In the genomic region with DNA sequence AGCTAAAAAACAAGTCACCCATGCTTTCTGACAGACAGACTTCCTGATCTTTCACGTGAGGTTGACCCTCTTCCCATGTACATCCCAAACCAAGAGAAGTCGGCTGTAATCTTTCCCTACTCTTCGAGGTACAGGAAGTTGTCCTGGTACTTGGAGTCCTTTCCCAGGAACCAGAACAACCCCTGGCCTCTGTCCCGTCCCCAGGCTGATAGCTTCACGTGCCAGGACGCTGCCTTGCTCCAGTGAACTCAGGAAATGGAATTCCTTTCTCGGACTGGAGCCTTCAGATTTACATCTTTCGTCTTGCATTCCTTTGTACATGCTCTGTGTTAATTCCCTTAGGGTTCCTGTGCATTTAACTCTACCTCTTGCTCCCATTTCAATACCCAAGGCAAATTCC, we compare ENCODE assay signal across 12 mouse cellular contexts.
DNase-seq lines count a peak whose midpoint lies in the region; ATAC-seq and TF ChIP-seq lines count a peak whose summit lies in the region.
"Had no signal": no experiment of that assay in that cellular context is flagged by ENCODE, and none has a peak within 500 bp of the region (broad histone marks: within the 10 kb centered on the region; RNA-seq: fewer than 3 reads in every experiment).

No protein-coding gene starts in this region.

- H3K36me3 ChIP-seq in embryonic facial prominence, embryonic 11.5 days (replicated peaks; ENCODE audit: control insufficient read depth, insufficient read depth, low read depth, low read length) = no peaks in the 10 kb centered on the region
- H3K36me3 ChIP-seq in kidney, adult 2 months (ENCODE audit: control insufficient read depth, insufficient read depth, low read length) = no peaks in the 10 kb centered on the region
- H3K36me3 ChIP-seq in thymus, adult 2 months (ENCODE audit: control insufficient read depth, insufficient read depth, low read length) = no peaks in the 10 kb centered on the region
- H3K36me3 ChIP-seq in forebrain, embryonic 14.5 days (ENCODE audit: control insufficient read depth, insufficient read depth, low read length) = no peaks in the 10 kb centered on the region
- H3K36me3 ChIP-seq: hindbrain, embryonic 12.5 days; limb, embryonic 13.5 days had no signal

- H3K4me1 ChIP-seq in embryonic facial prominence, embryonic 11.5 days (ENCODE audit: control insufficient read depth, insufficient read depth, low read length) = no peaks in the 10 kb centered on the region
- H3K4me1 ChIP-seq in kidney, adult 2 months (ENCODE audit: control insufficient read depth, insufficient read depth, low read length) = peaks cover 6% of the 10 kb centered on the region; the same call in 1 of the 2 replicates
- no peaks in the 10 kb centered on the region for H3K4me1 ChIP-seq in thymus, adult 2 months (replicated peaks; ENCODE audit: control insufficient read depth, insufficient read depth, low read length)
- no peaks in the 10 kb centered on the region for H3K4me1 ChIP-seq in forebrain, embryonic 14.5 days (ENCODE audit: control insufficient read depth, insufficient read depth, low read length)

- H3K4me2 ChIP-seq in embryonic facial prominence, embryonic 11.5 days (ENCODE audit: low read depth, low read length) = no peak overlapping the region
- no peak overlapping the region for H3K4me2 ChIP-seq in forebrain, embryonic 14.5 days (ENCODE audit: low read length)
- H3K4me2 ChIP-seq: hindbrain, embryonic 12.5 days; limb, embryonic 13.5 days had no signal

- WGBS in embryonic facial prominence, embryonic 11.5 days = 25% methylated on average over 8 of the region's 8 CpGs
- WGBS in kidney, adult 2 months = 1% methylated on average over 8 of the region's 8 CpGs
- WGBS in thymus, adult 2 months = 72% methylated on average over 8 of the region's 8 CpGs
- 46% methylated on average over 8 of the region's 8 CpGs for WGBS in forebrain, embryonic 14.5 days

- H3K9ac ChIP-seq in embryonic facial prominence, embryonic 11.5 days (replicated peaks; ENCODE audit: low read length) = no peak overlapping the region
- H3K9ac ChIP-seq in forebrain, embryonic 14.5 days (ENCODE audit: low read length) = no peak overlapping the region
- H3K9ac ChIP-seq: hindbrain, embryonic 12.5 days; limb, embryonic 13.5 days had no signal

- no peaks in the 10 kb centered on the region for H3K27me3 ChIP-seq in embryonic facial prominence, embryonic 11.5 days (ENCODE audit: control insufficient read depth, insufficient read depth, low read length)
- no peaks in the 10 kb centered on the region for H3K27me3 ChIP-seq in kidney, adult 2 months (replicated peaks; ENCODE audit: control insufficient read depth, insufficient read depth, low read length)
- no peaks in the 10 kb centered on the region for H3K27me3 ChIP-seq in thymus, adult 2 months (ENCODE audit: control insufficient read depth, insufficient read depth, low read length)
- no peaks in the 10 kb centered on the region for H3K27me3 ChIP-seq in forebrain, embryonic 14.5 days (replicated peaks; ENCODE audit: control insufficient read depth, insufficient read depth, low read length)
- H3K27me3 ChIP-seq: hindbrain, embryonic 12.5 days had no signal

- peak; percentile 33 for DNase-seq in gastrocnemius, adult 18-20 months (ENCODE audit: low spot score)
- no peak for DNase-seq in gastrocnemius, adult 8-10 months (ENCODE audit: low spot score in 2 of 2)
- peak; percentile 33 for DNase-seq in embryonic facial prominence, embryonic 11.5 days (ENCODE audit: low spot score)
- peak; percentile 87 for DNase-seq in kidney, adult 2 months
- peak; percentile 8 to 48 for DNase-seq in lung, postnatal 4 days
- DNase-seq in thymus, adult 2 months = no peak
- no peak for DNase-seq in forebrain, embryonic 14.5 days (ENCODE audit: low spot score)

- H3K27ac ChIP-seq in embryonic facial prominence, embryonic 11.5 days (replicated peaks; ENCODE audit: low read depth, low read length) = no peak overlapping the region
- H3K27ac ChIP-seq in kidney, adult 2 months (ENCODE audit: insufficient read depth, low read depth, low read length) = no peak overlapping the region
- H3K27ac ChIP-seq in thymus, adult 2 months (ENCODE audit: control insufficient read depth, insufficient read depth, low read length) = no peak overlapping the region
- no peak overlapping the region for H3K27ac ChIP-seq in forebrain, embryonic 14.5 days (ENCODE audit: low read depth, low read length)
- H3K27ac ChIP-seq: hindbrain, embryonic 12.5 days; limb, embryonic 13.5 days had no signal

- no peak for TF ChIP-seq CTCF in kidney, adult 2 months (conservative IDR thresholded peaks at IDR 0.05; ENCODE audit: insufficient read depth, insufficient read length, low read depth, low read length)
- TF ChIP-seq CTCF in thymus, adult 2 months (IDR thresholded peaks at IDR 0.05; ENCODE audit: borderline replicate concordance, control insufficient read depth, extremely low read depth, insufficient read depth, low read length, poor library complexity) = no peak

- no peak overlapping the region for H3K4me3 ChIP-seq in embryonic facial prominence, embryonic 11.5 days (ENCODE audit: low read depth, low read length)
- no peak overlapping the region for H3K4me3 ChIP-seq in kidney, adult 2 months (ENCODE audit: insufficient read depth, low read depth, low read length)
- no peak overlapping the region for H3K4me3 ChIP-seq in thymus, adult 2 months (ENCODE audit: control insufficient read depth, insufficient read depth, low read length)
- no peak overlapping the region for H3K4me3 ChIP-seq in forebrain, embryonic 14.5 days (ENCODE audit: low read depth, low read length)
- H3K4me3 ChIP-seq: erythroblast, embryonic 14.5 days; hindbrain, embryonic 12.5 days; limb, embryonic 13.5 days; myocyte had no signal

- TF ChIP-seq POLR2A in kidney, adult 2 months (IDR thresholded peaks at IDR 0.05; ENCODE audit: low read depth, low read length) = no peak
- TF ChIP-seq POLR2A in thymus, adult 2 months (IDR thresholded peaks at IDR 0.05; ENCODE audit: control insufficient read depth, extremely low read depth, insufficient read depth, low read length, poor library complexity) = no peak

- H3K9me3 ChIP-seq in embryonic facial prominence, embryonic 11.5 days (replicated peaks; ENCODE audit: control insufficient read depth, low read length) = no peaks in the 10 kb centered on the region
- no peaks in the 10 kb centered on the region for H3K9me3 ChIP-seq in forebrain, embryonic 14.5 days (replicated peaks; ENCODE audit: control insufficient read depth, low read length)
- H3K9me3 ChIP-seq: hindbrain, embryonic 12.5 days; limb, embryonic 13.5 days had no signal

- no peak for ATAC-seq in embryonic facial prominence, embryonic 11.5 days (replicated peaks; ENCODE audit: insufficient number of reproducible peaks, low FRiP score, low TSS enrichment, low read depth)
- no peak for ATAC-seq in forebrain, embryonic 14.5 days
- ATAC-seq in megakaryocyte, adult 5-6 weeks (ENCODE audit: poor library complexity, severe bottlenecking) = no peak

Comparison
In these comparisons a context has a peak if more than half of its experiments do, and no peak if none do; other contexts are left out.
1. DNase-seq: peak in gastrocnemius, adult 18-20 months (single experiment), embryonic facial prominence, embryonic 11.5 days (single experiment), kidney, adult 2 months (single experiment) and lung, postnatal 4 days (2 of 2); none in gastrocnemius, adult 8-10 months (0 of 2), thymus, adult 2 months (single experiment) and forebrain, embryonic 14.5 days (single experiment).